Mouse (Mus musculus) kidney, adult 9 months (tissue): Measurements from ENCODE around the gene Mfsd14b.

Experiments used
- DNase-seq: peaks from one replicate; pipeline ENCODE4 v3.0.0; 2022

Gene Mfsd14b

GRCm38 (mm10) chr13:65112459-65113110, at the start of gene Mfsd14b:
Gene Mfsd14b (minus strand): TSS chr13:65112975.
- DNase-seq, result peak; percentile 90

- no peak for DNase-seq
Measured at GRCm38 (mm10) chr13:65149940-65150339, 37.2 kb upstream of the Mfsd14b start, which contains the start of gene Olfr466. Gene Olfr466 (plus strand): TSS chr13:65150240.

GRCm38 (mm10) chr13:65137789-65138188, 25.0 kb upstream of the Mfsd14b start, which contains the start of gene Olfr465-ps1:
Gene Olfr465-ps1 (plus strand): TSS chr13:65138089.
- DNase-seq, result no peak

GRCm38 (mm10) chr13:65127063-65127847, 14.5 kb upstream of the Mfsd14b start:
- DNase-seq, result no peak

- DNase-seq, result no peak
Measured at GRCm38 (mm10) chr13:65122111-65122510, 9.3 kb upstream of the Mfsd14b start.

GRCm38 (mm10) chr13:65120984-65121383, 8.2 kb upstream of the Mfsd14b start:
- DNase-seq, result no peak

- no peak for DNase-seq
Measured at GRCm38 (mm10) chr13:65113239-65113638, 464 bp upstream of the Mfsd14b start.

GRCm38 (mm10) chr13:65111961-65112360, 814 bp downstream of the Mfsd14b start:
- DNase-seq, result peak; percentile 49

- DNase-seq, result no peak
Measured at GRCm38 (mm10) chr13:65101232-65101631, 11.5 kb downstream of the Mfsd14b start.

- no peak for DNase-seq
Measured at GRCm38 (mm10) chr13:65100678-65101077, 12.1 kb downstream of the Mfsd14b start.

- no peak for DNase-seq
Measured at GRCm38 (mm10) chr13:65097018-65097417, 15.8 kb downstream of the Mfsd14b start.

- no peak for DNase-seq
Measured at GRCm38 (mm10) chr13:65095923-65096322, 16.9 kb downstream of the Mfsd14b start.

- DNase-seq, result no peak
Measured at GRCm38 (mm10) chr13:65069969-65070368, 42.8 kb downstream of the Mfsd14b start.

- DNase-seq, result no peak
Measured at GRCm38 (mm10) chr13:65052660-65053059, 60.1 kb downstream of the Mfsd14b start, which contains the start of gene Prss47. Gene Prss47 (minus strand): TSS chr13:65052760.

GRCm38 (mm10) chr13:65035057-65035456, 77.7 kb downstream of the Mfsd14b start:
- DNase-seq, result peak; percentile 29

GRCm38 (mm10) chr13:65032758-65033157, 80.0 kb downstream of the Mfsd14b start, which contains the start of gene Spata31d1c:
Gene Spata31d1c (plus strand): TSS chr13:65033058.
- DNase-seq, result no peak
